Mouse (Mus musculus): Measurements from ENCODE around the gene Slc12a6.

- TF ChIP-seq POLR2A (IDR thresholded peaks at IDR 0.05; ENCODE audit: insufficient read depth, low read depth, low read length) (no peak), CTCF (IDR thresholded peaks at IDR 0.05; ENCODE audit: insufficient read depth, low read depth, low read length) (no peak)
Measured at GRCm38 (mm10) chr2:112232623-112233022, 33.0 kb upstream of the Slc12a6 start.
